Mouse (Mus musculus) bone marrow, adult 2 months (tissue): ENCODE results near the gene AC129217.1. TPM values are rescaled to one million over a fixed set of nuclear protein-coding genes. Genes with fewer than 3 reads are reported as not detected.

Experiments
- H3K27ac ChIP-seq: fragments of 200-500 bp; 2 replicates; pipeline ENCODE4 v1.5.1; 2012; ENCODE audit warnings: low read depth, mild to moderate bottlenecking, control low read depth, inconsistent platforms, low read length; ENCODE audit not compliant: control insufficient read depth, poor library complexity, insufficient read depth
- H3K4me1 ChIP-seq: fragments of 200-500 bp; 2 replicates; pipeline ENCODE4 v1.6.1; 2011; ENCODE audit warnings: low read length; ENCODE audit not compliant: control insufficient read depth, insufficient read depth
- H3K4me3 ChIP-seq: fragments of 200-500 bp; replicated peaks from 2 replicates; pipeline ENCODE3; 2011; ENCODE audit warnings: mild to moderate bottlenecking, low read depth, low read length, control low read depth; ENCODE audit not compliant: control insufficient read depth
- CTCF ChIP-seq: fragments of 200-500 bp; IDR thresholded peaks from 2 replicates; pipeline ENCODE4 v1.5.1; 2011; ENCODE audit warnings: low read length, control low read depth; ENCODE audit not compliant: control insufficient read depth, insufficient read depth
- POLR2A ChIP-seq: fragments of 200-500 bp; IDR thresholded peaks from 2 replicates; pipeline ENCODE4 v1.6.1; 2011; ENCODE audit warnings: low read depth, mild to moderate bottlenecking, control low read depth, low read length, borderline replicate concordance; ENCODE audit not compliant: control insufficient read depth
- WGBS: fragments of 180-500 bp; shearing (Covaris S2); methylation state at CpG from one replicate; pipeline ENCODE4 v1.1.7; 2018; 5-methylcytosine and 5-hydroxymethylcytosine counted together
- polyA plus RNA-seq: library from polyadenylated mRNA; stranded (reverse); fragments of >200 nt; gene quantifications from 2 replicates; pipeline ENCODE4 v1.2.4, GENCODE M21; 2011; ENCODE audit warnings: low replicate concordance; ENCODE audit not compliant: missing spikeins, insufficient read depth, insufficient read length

The AC129217.1 gene
- polyA plus RNA-seq, 1 experiment = 6.4 TPM

GRCm38 (mm10) chr19:8803204-8803780 is 26.3 kb upstream of the AC129217.1 start:
- 70% methylated on average over 9 of the region's 9 CpGs for WGBS
- H3K4me3 ChIP-seq = no peak overlapping the region

GRCm38 (mm10) chr19:8803879-8804660 is 25.5 kb upstream of the AC129217.1 start:
- 69% methylated on average over 11 of the region's 11 CpGs for WGBS
- no peak for TF ChIP-seq POLR2A
- TF ChIP-seq CTCF = no peak
- no peak overlapping the region for H3K4me3 ChIP-seq
- peaks cover 2% of the 10 kb centered on the region; the same call in 1 of the 2 replicates for H3K4me1 ChIP-seq
- no peak overlapping the region for H3K27ac ChIP-seq

More at GRCm38 (mm10) chr19:8803204-8803780, 26.3 kb upstream of the AC129217.1 start:
- no peak for TF ChIP-seq CTCF
- TF ChIP-seq POLR2A = no peak
- no peak overlapping the region for H3K27ac ChIP-seq
- H3K4me1 ChIP-seq = peaks cover 2% of the 10 kb centered on the region; the same call in 1 of the 2 replicates

- TF ChIP-seq POLR2A (no peak), CTCF (no peak)
- no peak overlapping the region for H3K4me3 ChIP-seq
- peaks cover 2% of the 10 kb centered on the region; the same call in 1 of the 2 replicates for H3K4me1 ChIP-seq
- 88% methylated on average over 5 of the region's 5 CpGs for WGBS
- H3K27ac ChIP-seq = peak overlapping the region; percentile 73
Observed at GRCm38 (mm10) chr19:8806810-8807209, 22.8 kb upstream of the AC129217.1 start.

- WGBS = 84% methylated on average over 11 of the region's 11 CpGs
- no peak overlapping the region for H3K4me3 ChIP-seq
- TF ChIP-seq CTCF (no peak), POLR2A (no peak)
- H3K4me1 ChIP-seq = no peaks in the 10 kb centered on the region
- no peak overlapping the region for H3K27ac ChIP-seq
Observed at GRCm38 (mm10) chr19:8815812-8816211, 13.8 kb upstream of the AC129217.1 start.

- TF ChIP-seq POLR2A = no peak
- TF ChIP-seq CTCF = no peak
- Histone ChIP-seq H3K4me3 (no peak overlapping the region), H3K4me1 (peaks cover 1% of the 10 kb centered on the region; the same call in 1 of the 2 replicates), H3K27ac (no peak overlapping the region)
- WGBS = 71% methylated on average over 3 of the region's 3 CpGs
Observed at GRCm38 (mm10) chr19:8817001-8817400, 12.6 kb upstream of the AC129217.1 start.

- 5% methylated on average over 14 of the region's 14 CpGs for WGBS
- TF ChIP-seq POLR2A = no peak
- TF ChIP-seq CTCF = no peak
- Histone ChIP-seq H3K4me3 (peak overlapping the region; percentile 98), H3K27ac (peak overlapping the region; percentile 44), H3K4me1 (peaks cover 1% of the 10 kb centered on the region; the same call in 1 of the 2 replicates)
Observed at GRCm38 (mm10) chr19:8818301-8818798, 11.2 kb upstream of the AC129217.1 start.

GRCm38 (mm10) chr19:8818801-8819595 is 10.6 kb upstream of the AC129217.1 start, which contains the start of gene Ttc9c:
Gene Ttc9c (minus strand): TSS chr19:8819333.
- peaks cover 1% of the 10 kb centered on the region; the same call in 1 of the 2 replicates for H3K4me1 ChIP-seq
- TF ChIP-seq POLR2A (peak; percentile 72), CTCF (no peak)
- peak within 1 kb of the TSS; percentile 98 for H3K27ac ChIP-seq
- peak within 1 kb of the TSS; percentile 98 for H3K4me3 ChIP-seq
- under 1% methylated on average over 33 of the region's 33 CpGs for WGBS
